Mouse (Mus musculus) brown adipose tissue, adult 24 weeks (tissue): Measurements from ENCODE around the gene Smarcc2. TPM values are rescaled to one million over a fixed set of nuclear protein-coding genes. Genes with fewer than 3 reads are reported as not detected.

ENCODE experiments used
- H3K27ac ChIP-seq: fragments of 200-500 bp; replicated peaks from 2 replicates; pipeline ENCODE4 v1.5.1; 2012; ENCODE audit warnings: low read depth, mild to moderate bottlenecking, low read length
- H3K4me1 ChIP-seq: fragments of 200-500 bp; 2 replicates; pipeline ENCODE4 v1.6.1; 2012; ENCODE audit warnings: low read length, mixed read lengths; ENCODE audit not compliant: control insufficient read depth, insufficient read depth, insufficient read length
- H3K4me3 ChIP-seq: fragments of 200-500 bp; 2 replicates; pipeline ENCODE4 v1.5.1; 2012; ENCODE audit warnings: low read depth, mild to moderate bottlenecking, low read length, moderate library complexity; ENCODE audit not compliant: insufficient read depth
- polyA plus RNA-seq: library from polyadenylated mRNA; stranded (reverse); fragments of >200 nt; gene quantifications from 2 replicates; pipeline ENCODE4 v1.2.4, GENCODE M21; 2012; ENCODE audit not compliant: missing spikeins, insufficient read depth, insufficient read length

Gene Smarcc2
- 63.7 and 94.7 TPM in 2 replicates for polyA plus RNA-seq

DNA sequence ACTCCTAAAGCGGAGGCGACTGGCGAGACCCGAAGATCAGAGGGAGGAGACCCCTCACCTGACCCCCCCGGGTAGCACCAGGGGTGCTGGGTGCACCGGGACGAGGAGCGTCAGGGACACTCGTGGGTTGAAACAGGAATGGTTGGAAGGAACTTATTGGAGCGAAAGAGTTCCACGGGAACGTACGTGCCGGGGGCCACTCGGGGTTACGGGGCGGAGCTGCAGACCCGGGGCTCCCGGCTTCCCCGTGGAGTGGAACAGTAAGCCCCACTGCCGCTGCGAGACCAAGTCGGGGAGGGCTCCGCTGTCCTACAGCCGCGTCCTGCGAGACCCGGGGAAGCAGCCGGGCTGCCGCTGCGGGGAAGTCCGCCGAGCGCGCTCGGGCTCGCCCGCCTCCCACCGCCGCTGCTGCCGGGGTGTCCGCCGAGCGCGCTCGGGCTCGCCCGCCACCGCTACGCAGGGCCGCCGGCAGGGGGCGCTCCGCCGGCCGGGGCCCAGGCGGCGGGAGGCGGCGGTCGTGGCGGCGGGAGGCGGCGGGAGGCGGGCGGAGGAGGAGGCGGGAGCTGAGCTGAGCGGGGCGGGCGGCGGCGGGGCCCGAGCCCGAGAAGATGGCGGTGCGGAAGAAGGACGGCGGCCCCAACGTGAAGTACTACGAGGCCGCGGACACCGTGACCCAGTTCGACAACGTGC, at the start of gene Smarcc2:
Smarcc2 (plus strand) TSS at position 530 of the 690 bp plus-strand sequence.
- peak within 1 kb of the TSS; percentile 98 for H3K27ac ChIP-seq
- peak within 1 kb of the TSS; percentile 98 for H3K4me3 ChIP-seq
- peaks cover 5% of the 10 kb centered on the region; the same call in 1 of the 2 replicates for H3K4me1 ChIP-seq

DNA sequence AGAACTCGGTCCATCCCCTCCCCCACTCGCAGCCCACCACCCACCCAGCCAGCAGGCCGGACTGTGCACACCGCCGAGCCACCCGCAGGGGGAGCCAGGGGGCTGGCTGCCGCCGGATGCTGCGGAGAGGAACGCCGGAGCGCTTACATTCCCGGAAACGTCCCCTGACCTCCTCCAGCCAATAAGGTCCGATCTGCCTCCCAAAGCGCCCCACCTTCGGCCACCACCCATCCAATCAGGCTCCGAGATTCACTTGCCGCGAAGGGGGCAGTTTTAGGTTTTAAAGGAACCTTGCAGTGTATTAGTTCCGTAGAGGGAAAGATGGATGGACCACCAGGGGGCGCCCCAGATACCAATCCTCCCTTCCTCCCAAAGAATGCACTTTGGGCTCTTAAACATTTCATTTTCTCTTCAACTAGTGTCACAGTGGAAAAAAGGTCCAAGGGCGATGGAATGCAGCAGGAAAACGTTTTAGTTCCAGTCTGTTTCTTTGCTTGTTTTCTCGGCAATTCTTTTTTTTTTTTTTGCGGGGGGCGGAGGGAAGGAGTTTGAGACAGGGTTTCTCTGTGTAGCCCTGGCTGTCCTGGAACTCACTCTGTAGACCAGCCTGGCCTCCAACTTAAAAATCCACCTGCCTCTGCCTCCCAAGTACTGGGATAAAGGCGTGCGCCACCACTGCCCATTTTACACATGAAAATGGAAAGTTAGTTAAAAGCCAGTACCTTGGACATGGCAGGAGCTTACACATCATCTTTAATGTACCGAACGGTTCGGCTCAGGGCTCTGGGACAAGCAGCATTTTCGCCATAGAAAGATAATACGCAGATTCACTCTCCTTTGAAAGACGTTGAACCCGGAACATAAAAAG, 49.1 kb upstream of the Smarcc2 start:
- peaks cover 8% of the 10 kb centered on the region for H3K4me1 ChIP-seq
- peak overlapping the region; percentile 68 for H3K4me3 ChIP-seq
- peak overlapping the region; percentile 85 for H3K27ac ChIP-seq

DNA sequence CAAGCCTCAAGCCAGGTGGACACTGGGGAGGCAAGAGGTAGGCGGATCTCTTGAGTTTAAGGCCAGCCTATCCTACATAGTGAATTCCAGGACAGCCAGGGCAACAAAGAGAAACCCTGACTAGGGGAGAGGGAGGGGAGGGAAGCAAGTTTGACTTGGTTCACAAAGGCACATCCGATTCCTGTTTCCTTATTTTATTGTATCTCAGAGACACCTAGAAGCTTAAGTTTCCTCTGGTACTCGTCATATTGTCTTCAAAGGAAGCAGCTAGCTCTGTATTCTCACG, 48.5 kb upstream of the Smarcc2 start:
- Histone ChIP-seq H3K4me1 (peaks cover 8% of the 10 kb centered on the region), H3K4me3 (peak overlapping the region; percentile 45), H3K27ac (peak overlapping the region; percentile 85)

DNA sequence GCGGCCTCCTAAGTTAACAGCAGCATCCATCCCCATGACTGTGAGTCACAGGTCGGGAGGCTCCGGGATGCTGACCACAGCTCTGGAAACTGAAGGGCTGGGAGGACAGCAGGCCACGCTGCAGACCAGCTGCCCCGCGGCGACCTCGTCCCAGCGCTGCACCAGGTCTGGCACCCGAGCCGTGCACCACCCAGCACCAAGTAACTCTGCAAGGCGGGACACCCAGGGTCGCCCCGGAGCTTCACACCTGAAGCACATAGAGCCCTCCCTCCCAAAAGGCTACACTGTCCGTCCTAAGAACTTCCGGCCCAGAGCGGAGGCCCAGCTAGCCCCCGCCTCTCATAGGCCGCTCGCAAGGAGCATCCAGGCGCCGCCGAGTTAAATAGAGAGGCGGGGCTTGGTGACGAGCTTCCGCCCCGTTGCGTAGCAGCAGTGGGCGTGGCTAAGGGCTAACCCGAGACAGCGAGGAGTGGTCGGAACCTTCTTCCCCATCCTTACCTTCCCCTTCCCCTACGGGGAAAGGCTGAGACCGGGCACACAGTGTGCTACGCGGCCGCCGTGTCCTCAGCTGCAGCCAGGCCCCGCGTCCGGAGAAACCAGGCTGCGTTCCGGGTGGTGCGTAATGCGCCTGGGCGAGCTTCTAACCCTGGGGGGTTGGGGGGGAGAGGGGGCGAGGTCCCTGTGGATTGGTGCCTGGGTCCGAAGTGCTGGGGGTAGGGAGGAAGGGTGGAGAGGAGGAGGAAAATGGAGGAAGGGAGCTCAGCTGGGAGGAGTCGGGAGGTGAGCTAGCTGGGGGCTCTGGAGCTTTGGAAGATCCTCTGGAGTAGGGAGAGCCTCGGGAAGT, 47.6 kb upstream of the Smarcc2 start, which contains the start of the genes Nabp2 and Rnf41:
Nabp2 (minus strand) TSS at position 282 of the 844 bp plus-strand sequence.
Rnf41 (plus strand) TSS at position 447 of the 844 bp plus-strand sequence.
- Histone ChIP-seq H3K27ac (peak within 1 kb of the TSS; percentile 85), H3K4me3 (peak within 1 kb of the TSS; percentile 80), H3K4me1 (peaks cover 8% of the 10 kb centered on the region)

GRCm38 (mm10) chr10:128412055-128412381, 47.0 kb upstream of the Smarcc2 start:
- H3K27ac ChIP-seq, result peak overlapping the region; percentile 54
- H3K4me3 ChIP-seq, result peak overlapping the region; percentile 68
- H3K4me1 ChIP-seq, result peaks cover 8% of the 10 kb centered on the region

- peak overlapping the region; percentile 68 for H3K4me3 ChIP-seq
- peaks cover 8% of the 10 kb centered on the region for H3K4me1 ChIP-seq
- no peak overlapping the region; the same call in 1 of the 2 replicates for H3K27ac ChIP-seq
Measured at GRCm38 (mm10) chr10:128412558-128412957, 46.5 kb upstream of the Smarcc2 start.

DNA sequence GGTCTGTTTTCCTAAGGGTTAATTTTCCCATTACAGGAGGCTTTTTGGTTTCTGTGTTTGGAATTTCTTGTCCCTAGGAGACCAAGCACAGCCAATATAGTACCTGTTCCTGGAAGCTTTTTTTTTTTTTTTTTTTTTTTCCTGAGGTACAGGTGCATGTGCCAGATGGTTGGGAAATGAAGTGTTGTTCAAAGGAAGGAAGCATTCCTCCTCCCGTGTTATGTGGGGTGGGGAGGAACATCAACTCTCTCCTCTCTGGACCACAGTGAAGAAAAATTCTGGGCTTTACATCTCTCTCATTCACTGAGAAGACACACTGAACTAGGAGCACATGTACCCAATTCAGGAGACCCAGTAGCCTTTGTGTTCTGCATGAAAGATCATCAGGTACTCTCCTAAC, 46.0 kb upstream of the Smarcc2 start:
- Histone ChIP-seq H3K4me3 (no peak overlapping the region), H3K4me1 (peaks cover 8% of the 10 kb centered on the region), H3K27ac (no peak overlapping the region)

DNA sequence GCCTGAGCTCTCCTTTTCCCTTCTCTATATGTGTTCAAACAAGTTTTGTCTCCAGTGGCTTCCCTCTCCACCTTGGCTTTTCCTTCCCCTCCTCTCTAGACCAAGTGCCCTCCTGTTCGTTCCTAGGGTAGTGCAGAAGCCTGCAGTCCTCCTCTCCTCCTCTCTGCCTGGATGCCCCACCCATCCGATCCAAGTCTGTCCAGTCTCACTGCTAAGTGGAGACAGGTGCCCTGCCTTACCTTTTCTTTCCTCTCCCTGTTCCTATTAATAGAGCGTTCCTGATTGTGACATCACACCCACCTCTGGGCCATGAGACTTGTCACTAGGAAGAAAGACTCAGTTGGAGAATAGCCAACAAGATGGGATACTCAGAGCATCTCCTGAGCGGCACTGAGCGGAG, 44.2 kb upstream of the Smarcc2 start:
- no peak overlapping the region for H3K4me3 ChIP-seq
- H3K27ac ChIP-seq, result no peak overlapping the region
- peaks cover 4% of the 10 kb centered on the region for H3K4me1 ChIP-seq

DNA sequence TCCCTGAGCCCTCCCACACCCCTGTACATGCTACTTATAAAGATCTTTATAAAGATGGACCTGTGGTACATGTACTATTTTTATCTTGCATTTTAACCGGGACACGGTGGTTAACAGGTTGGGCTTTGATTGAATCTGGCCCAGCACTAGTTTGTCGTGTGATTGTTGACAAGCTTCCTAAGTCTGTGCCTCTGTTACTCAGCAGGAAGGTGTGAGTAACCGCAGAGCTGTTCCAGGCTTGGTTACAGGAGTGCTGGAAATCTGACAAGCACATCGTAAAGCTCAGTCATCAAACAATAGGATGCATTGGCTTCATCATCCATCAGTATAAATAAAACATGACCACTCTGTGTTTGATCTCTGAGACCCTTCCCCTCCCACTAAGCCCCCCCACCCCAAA, 36.6 kb upstream of the Smarcc2 start:
- Histone ChIP-seq H3K4me3 (no peak overlapping the region), H3K4me1 (peaks cover 5% of the 10 kb centered on the region; the same call in 1 of the 2 replicates), H3K27ac (no peak overlapping the region)

- peak overlapping the region; percentile 59; the same call in 1 of the 2 replicates for H3K27ac ChIP-seq
Measured at GRCm38 (mm10) chr10:128424604-128425003, 34.4 kb upstream of the Smarcc2 start.

GRCm38 (mm10) chr10:128425260-128425659, 33.8 kb upstream of the Smarcc2 start:
- Histone ChIP-seq H3K27ac (no peak overlapping the region), H3K4me3 (no peak overlapping the region), H3K4me1 (peaks cover 5% of the 10 kb centered on the region; the same call in 1 of the 2 replicates)

More at GRCm38 (mm10) chr10:128424604-128425003, 34.4 kb upstream of the Smarcc2 start:
- H3K4me3 ChIP-seq, result no peak overlapping the region
- H3K4me1 ChIP-seq, result peaks cover 5% of the 10 kb centered on the region; the same call in 1 of the 2 replicates

DNA sequence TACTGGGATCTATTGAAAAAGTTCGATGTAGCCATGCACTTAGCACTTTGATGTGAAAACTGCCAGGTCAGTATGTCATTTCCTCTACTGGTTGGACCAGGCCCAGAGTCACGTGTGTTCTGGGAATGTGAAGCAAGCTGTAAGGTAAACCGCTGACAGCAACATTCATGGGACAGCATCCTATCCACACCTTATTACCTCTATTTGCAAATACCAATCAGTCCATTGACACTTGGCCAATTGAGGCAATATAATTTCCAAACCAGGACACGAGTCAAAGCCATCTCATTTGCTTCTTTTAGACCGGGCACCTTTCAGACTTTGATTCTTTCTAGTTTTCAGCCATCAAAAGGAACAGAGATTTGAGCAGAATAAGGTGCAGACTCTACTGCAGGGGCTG, 30.0 kb upstream of the Smarcc2 start:
- no peak overlapping the region for H3K27ac ChIP-seq
- no peak overlapping the region for H3K4me3 ChIP-seq
- H3K4me1 ChIP-seq, result peaks cover 5% of the 10 kb centered on the region; the same call in 1 of the 2 replicates

- Histone ChIP-seq H3K4me1 (peaks cover 5% of the 10 kb centered on the region; the same call in 1 of the 2 replicates), H3K4me3 (no peak overlapping the region), H3K27ac (no peak overlapping the region)
Measured at GRCm38 (mm10) chr10:128429454-128429853, 29.6 kb upstream of the Smarcc2 start.

DNA sequence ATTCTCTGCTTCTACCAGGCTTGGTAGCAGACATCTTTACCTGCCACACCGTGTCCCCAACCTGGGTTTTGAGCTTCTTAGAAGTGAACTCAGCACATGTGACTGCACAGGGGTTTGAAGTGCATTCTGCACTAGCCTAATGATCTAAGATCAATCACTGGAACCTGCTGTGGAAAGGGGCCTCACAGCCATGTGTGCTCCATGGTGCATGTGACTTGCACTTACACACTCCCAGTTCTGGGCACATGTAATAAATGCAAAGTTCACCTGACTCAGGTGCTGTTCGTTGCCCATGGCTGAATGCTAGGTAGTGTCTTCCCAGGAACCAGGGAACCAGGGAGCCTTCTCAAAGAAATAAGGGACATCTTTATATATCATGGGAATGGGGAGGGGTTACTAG, 25.6 kb upstream of the Smarcc2 start:
- Histone ChIP-seq H3K4me1 (peaks cover 11% of the 10 kb centered on the region), H3K27ac (no peak overlapping the region), H3K4me3 (no peak overlapping the region)

- H3K4me1 ChIP-seq, result peaks cover 18% of the 10 kb centered on the region
- H3K4me3 ChIP-seq, result no peak overlapping the region
- H3K27ac ChIP-seq, result peak overlapping the region; percentile 57
Measured at GRCm38 (mm10) chr10:128434681-128435080, 24.4 kb upstream of the Smarcc2 start.
